Mouse (Mus musculus) adrenal gland, adult 8-10 months (tissue): ENCODE measurements around the gene Ggt6. TPM values are rescaled to one million over a fixed set of nuclear protein-coding genes. Genes with fewer than 3 reads are reported as not detected.

Experiments
- DNase-seq: peaks from one replicate; pipeline ENCODE4 v3.0.0; 2022
- microRNA-seq, 2 experiments: library from miRNA; unstranded; fragments of <30 nt; microRNA quantifications; one replicate each; pipeline ENCODE4 v1.2.0; 2022
- total RNA-seq, 4 experiments: library from RNA; stranded (reverse); gene quantifications; 2 replicates each; pipeline ENCODE4 v1.2.4; 2022

The Ggt6 gene
- total RNA-seq, 4 experiments from 2014 or later = 1.4 to 4.8 (median 3.4) TPM

DNA sequence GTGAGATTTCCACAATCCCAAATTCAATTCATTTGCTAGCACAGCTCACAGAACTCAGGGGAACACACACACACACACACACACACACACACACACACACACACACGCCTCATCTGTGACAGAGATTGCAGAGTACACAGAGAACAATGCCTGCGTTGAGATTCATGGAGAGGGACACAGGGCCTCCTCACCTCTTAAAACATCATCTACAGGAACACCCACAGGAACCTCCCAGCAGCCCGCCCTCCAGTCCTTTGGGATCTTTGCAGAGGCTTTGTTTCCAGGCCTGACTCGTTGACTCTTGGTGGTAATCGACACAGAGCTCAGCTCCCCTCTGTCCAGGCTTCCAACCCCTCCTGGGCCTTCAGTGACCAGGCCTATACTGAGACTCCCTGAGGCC, 41.9 kb downstream of the Ggt6 start:
- DNase-seq = no peak

DNA sequence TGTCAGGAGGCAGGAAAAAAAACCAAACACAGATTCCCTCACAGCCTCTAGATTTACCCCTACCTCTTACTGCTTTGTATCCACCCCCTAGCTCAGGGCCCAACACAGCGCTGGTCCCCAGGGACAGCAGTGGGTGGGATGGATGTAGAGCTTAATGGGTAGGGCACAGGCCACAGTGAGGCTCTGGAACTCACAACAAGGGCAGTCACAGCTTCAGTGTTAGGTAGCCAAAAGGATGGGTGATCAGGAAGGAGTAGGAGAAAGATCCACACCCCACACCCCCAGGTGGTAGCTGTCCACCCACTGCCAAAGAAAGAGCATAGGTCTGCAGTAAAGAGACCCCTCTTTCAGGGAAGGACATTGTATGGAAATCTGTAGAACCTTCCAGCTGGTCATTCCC, 42.3 kb downstream of the Ggt6 start:
- DNase-seq = no peak

DNA sequence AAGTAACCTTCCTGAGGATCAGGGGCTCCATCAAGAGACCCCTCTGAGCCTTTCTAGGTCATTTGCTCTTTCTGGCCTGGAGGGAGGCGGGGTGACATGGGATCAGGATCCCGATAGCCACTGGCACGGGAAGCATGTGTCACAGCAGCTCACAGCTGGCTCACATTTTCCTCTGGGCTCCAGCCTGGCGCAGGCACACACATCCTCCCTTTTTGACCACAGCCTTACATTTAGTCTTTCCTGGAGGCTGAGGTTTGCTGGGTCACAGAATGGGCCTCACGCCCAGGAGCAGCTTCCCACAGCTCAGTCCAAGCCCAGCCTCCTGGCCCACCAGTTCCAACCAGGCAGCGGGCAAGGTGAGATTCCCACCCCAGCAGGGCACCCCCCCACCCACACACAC, 42.9 kb downstream of the Ggt6 start:
- no peak for DNase-seq

DNA sequence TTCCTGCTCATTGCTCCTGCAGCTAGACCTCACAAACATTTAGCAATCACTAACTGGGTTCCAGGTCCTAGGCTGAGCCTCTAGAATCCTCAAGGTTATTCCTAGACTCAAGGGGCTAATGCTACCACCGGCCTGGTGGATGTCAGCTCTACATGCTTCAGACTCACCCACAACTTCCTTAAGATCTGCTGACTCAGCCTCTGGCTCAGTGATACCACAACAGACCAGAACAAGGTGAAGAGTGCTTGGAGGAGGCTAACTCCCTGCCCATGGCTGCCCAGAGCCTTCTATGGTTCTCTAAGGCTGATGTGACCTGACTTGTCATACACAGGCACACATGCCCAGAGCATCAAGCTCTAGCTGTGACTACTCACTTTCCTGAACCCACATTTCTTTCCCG, 44.2 kb downstream of the Ggt6 start:
- no peak for DNase-seq

DNA sequence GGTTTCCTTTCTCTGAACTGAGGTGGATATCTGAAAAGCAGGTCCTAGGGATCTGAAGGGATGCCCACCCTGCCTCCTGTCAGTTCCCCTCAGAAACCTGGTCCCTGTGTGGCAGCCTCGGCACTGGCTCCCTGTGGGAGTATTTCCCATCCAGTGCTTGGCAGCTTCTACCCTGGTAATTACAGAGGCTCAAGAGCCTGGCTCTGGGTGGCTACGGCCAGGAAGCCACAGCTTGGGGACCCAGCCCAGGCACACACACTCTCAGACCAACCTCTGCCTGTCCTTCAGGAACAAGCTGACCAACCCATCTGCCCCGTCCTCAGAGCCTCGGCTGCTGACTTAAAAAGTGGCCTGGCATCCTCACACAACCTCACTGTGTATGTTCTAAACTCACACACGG, 46.0 kb downstream of the Ggt6 start:
- DNase-seq = no peak

DNA sequence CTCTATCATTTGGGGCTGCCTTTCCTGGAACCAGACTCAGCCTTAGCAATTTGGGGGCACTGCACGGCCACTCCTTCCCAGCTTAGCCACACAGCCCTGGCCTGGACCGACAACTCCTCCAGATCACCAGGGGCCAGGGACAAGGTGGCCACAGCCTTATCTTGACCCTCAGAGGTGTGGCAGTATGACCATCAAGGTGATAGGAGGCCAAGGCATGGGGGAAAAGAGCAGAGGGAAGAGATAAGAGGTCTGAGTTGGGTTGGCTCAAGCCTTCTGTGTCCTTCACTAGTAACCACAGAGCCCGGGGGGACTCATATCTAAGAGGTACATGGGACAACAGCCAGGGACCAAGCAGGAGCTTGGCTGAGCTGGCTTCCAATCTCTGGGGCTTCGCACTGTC, 46.6 kb downstream of the Ggt6 start:
- no peak for DNase-seq

DNA sequence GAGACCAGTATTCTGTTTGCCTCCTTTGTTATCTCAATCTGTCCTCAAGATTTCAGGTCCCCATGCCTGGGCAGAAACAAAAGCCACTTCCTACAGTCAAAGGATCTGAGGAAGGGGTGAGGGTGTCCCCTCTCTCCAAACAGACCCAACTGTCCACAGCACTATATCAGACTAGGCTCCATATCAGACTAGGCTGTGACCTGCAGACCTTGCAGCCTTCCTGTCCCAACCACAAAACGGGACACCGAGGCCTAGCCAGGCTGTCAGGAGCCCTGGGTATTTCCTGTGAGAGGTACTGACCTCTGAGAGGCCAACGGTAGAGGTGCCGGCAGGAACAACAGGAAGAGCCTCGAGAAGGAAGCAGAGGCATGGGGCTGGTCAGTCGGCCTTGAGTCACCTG, 49.2 kb downstream of the Ggt6 start:
- no peak for DNase-seq

DNA sequence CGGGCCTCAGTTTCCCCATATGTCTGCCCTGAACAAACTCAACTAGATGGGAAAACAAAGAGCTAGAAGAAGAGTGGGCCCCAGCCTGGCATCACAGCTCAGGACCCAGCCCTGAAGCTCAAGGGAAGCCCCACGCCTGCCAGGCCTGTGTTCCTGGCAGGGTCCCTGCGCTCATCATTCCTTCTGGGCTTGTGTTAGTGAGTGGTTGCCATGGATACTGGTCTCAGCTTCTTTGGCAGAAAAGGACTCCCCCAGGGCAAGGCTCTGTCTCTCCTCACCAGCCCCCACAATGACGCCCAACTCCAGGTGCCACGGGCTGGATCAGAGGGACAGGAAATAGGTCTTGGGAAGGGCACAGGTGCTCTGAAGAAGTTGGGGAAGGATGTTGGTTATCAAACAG, 49.8 kb downstream of the Ggt6 start:
- no peak for DNase-seq

DNA sequence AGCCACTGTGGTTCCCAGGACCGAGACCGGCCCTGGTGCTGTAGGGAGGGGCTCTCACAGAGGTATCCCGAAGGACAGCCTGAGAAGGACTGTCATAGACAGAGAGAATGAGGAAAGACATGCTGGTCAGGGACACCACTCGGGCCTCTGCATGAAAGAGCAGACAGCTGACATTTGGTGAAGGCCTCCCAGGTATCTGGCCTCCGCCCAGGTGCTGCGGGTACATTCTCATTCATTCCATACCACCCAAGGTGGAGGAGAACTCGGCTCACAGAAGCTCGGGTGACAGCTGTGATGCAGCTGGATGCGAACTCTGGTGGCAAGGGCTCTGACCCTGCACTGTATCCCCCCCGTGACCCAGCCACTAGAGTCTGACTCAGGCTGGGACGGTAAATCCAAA, 50.6 kb downstream of the Ggt6 start:
- no peak for DNase-seq

DNA sequence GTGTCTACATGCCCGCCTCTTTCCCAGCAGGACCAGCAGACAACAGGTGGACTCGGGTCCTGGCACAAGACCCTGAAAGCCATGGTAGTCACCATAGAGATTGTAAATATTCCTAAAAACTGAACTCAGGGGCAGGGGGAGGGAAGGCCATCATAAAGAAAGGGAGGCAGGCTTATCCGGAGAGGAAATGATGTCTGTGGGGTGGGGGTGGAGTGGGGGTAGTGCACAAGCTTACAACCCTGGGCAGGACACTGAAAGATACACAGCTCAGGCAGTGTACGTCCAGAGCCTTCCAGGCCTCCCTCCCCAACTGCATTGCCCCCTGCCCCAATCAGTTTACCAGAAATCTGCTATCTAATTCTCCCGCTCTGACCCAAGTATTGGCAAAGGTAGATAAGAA, 51.8 kb downstream of the Ggt6 start:
- no peak for DNase-seq

DNA sequence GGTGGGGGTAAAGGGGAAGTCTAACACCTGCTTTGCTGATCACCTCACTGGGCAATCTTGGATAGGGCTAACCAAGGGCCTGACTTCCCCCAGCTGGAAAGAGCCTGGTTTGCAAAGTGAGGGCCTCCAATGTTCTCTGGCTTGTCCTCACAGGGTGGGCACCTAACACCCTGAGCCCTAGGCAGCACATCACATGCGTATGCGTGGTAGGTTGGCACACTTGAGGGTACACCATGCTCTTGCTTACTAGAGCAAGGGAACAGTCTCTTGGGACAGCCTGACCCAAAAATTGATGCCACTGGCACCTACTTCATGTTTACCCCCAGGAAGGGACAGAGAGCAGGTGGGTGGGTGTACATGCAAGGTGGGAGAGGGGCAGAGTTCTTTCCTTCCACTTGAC, 52.4 kb downstream of the Ggt6 start:
- no peak for DNase-seq

Small RNA genes lying within 50 kb of the gene (microRNA-seq; reads per million reads assigned to microRNA genes)
- 0 reads per million in 2 experiments for gene Mir6338

Other genes with a start within 250 kb of the Ggt6 start
- gene Gm43951, start 228.7 kb upstream of the Ggt6 start, total RNA-seq = 1 to 10 TPM in 3 of 4 experiments, under 1 TPM in 1; 0.64 to 2.1 (median 1.3) TPM
- gene 4933427D14Rik, start 228.1 kb upstream of the Ggt6 start, total RNA-seq = 10 to 100 TPM in 2 of 4 experiments, 1 to 10 TPM in 2; 7.0 to 16.0 (median 10.6) TPM
- 10 to 100 TPM; 64.8 to 87.4 (median 71.6) TPM for gene Txndc17, start 228.0 kb upstream of the Ggt6 start, total RNA-seq
- gene Med31, start 219.9 kb upstream of the Ggt6 start, total RNA-seq = 10 to 100 TPM; 10.9 to 15.5 (median 13.1) TPM
- gene Slc13a5, start 168.3 kb upstream of the Ggt6 start, total RNA-seq = under 1 TPM in 3 of 4 experiments, not detected in 1; 0.18 to 0.35 (median 0.35) TPM
- 10 to 100 TPM; 20.7 to 26.4 (median 25.5) TPM for gene Xaf1, start 133.9 kb upstream of the Ggt6 start, total RNA-seq
- gene Fbxo39, start 121.1 kb upstream of the Ggt6 start, total RNA-seq = not detected
- gene Tekt1, start 73.1 kb upstream of the Ggt6 start, total RNA-seq = 1 to 10 TPM in 1 of 4 experiments, under 1 TPM in 2, not detected in 1; 0.52 to 1.0 (median 0.55) TPM
- gene Smtnl2, start 23.8 kb upstream of the Ggt6 start, total RNA-seq = 1 to 10 TPM; 2.9 to 7.5 (median 5.2) TPM
- 10 to 100 TPM; 81.9 to 90.7 (median 84.3) TPM for gene Mybbp1a, start 5.8 kb downstream of the Ggt6 start, total RNA-seq
- 1 to 10 TPM; 2.5 to 5.0 (median 4.0) TPM for gene Spns2, start 54.4 kb downstream of the Ggt6 start, total RNA-seq
- gene Spns3, start 115.0 kb downstream of the Ggt6 start, total RNA-seq = under 1 TPM in 3 of 4 experiments, not detected in 1; 0.12 to 0.25 (median 0.19) TPM
- gene Ube2g1, start 171.8 kb downstream of the Ggt6 start, total RNA-seq = 10 to 100 TPM; 40.7 to 55.4 (median 49.6) TPM